Mouse (Mus musculus): ENCODE measurements around the gene Ncmap.
A peak's percentile ranks its signal among the peaks of the same experiment; 100 is the strongest.
"Not testable (repeated sequence)": the region's sequence is repeated elsewhere in the genome, so short reads cannot be mapped to it uniquely, and the experiment has no call there.

Gene Ncmap

DNA sequence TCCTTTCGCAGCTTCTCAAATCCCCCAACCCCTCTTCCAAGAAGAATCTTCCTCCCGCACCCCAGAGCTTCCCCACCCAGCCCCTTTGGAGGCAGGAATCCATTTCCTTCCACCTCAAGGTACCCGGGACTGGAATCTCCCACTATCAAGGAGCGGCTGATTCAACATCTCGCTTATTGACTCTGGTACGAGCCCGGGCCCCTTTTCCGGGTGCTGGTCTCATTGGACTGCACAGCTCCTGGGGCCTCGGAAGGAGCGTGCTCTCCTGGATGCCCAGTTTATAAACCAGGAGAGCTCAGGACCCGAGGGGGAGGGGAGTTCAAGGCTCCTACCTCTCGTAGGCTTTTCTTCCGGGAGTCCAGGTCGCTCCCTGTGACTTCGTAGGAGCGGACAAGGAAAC is 476 bp downstream of the Ncmap start:
- DNase-seq (ENCODE audit: low spot score), result no peak

DNA sequence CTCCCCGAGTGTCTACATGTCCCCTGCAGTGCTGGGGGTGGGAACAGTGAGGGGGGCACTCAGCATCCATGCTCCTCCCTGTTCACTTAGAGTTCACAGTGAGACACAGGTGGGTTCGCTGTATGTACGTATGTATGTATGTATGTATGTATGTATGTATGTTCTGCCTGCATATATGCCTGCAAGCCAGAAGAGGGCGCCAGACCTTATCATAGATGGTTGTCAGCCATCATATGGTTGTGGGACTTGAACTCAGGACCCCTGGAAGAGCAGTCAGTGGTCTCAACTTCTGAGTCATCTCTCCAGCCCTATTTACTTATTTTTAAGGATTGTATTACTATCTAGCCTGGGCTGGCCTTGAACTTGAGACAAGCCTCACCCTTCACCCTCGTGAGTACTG is 1.7 kb downstream of the Ncmap start:
- DNase-seq (ENCODE audit: low spot score), result no peak

DNA sequence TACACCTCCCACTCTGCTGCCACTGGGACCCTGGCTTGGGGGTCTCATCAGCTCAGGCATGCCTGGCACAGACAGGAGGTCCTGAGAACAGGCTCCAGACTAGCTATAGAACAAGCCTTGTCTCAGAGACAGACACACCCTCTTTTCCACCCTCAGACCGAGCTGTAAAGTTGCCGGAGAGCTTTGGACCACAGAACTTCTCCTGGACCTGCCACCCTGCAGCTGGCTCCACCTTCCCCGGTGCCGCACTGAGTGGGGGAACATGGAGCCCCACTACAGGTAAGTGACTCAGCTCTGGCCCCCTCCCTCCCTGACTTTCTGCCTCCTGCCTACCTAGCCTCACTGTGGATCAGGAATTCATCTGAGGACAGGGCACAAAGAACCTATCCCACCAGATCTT is 2.7 kb downstream of the Ncmap start:
- DNase-seq (ENCODE audit: low spot score), result no peak

DNA sequence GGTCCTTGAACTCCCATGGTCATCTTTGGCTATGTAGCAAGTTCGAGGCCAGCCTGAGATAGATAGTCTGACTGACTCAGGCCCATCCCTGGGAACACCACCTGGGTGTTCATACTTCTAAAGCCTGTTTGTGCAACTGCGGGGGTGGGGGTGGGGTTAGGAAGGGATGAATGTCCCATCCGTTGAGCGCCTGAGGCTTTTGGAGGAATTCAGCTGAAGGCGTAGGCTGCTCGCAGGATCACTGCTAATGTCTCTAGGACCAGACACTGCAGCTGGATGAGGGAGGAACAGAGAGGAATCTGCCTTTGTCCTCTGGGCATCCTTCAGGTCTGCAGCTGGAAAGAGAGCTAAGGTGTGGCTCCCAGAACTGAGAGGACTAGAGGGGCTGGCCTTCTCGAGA is 3.4 kb downstream of the Ncmap start:
- DNase-seq (ENCODE audit: low spot score), result no peak

DNA sequence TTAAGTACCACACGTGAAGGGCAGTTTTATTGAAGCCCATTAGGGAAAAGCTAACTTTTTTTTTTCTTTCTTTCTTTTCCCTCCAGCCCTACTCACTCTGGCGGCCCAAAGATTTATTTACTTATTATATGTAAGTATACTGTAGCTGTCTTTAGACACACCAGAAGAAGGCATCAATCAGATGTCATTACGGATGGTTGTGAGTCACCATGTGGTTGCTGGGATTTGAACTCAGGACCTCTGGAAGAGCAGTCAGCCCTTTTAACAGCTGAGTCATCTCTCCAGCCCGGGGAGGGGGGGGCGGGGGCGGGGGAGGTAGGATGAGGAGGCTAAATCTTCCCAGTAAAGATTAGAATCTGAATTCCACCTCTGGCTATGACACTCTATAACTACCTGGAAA is 4.6 kb downstream of the Ncmap start:
- DNase-seq (ENCODE audit: low spot score), result no peak

DNA sequence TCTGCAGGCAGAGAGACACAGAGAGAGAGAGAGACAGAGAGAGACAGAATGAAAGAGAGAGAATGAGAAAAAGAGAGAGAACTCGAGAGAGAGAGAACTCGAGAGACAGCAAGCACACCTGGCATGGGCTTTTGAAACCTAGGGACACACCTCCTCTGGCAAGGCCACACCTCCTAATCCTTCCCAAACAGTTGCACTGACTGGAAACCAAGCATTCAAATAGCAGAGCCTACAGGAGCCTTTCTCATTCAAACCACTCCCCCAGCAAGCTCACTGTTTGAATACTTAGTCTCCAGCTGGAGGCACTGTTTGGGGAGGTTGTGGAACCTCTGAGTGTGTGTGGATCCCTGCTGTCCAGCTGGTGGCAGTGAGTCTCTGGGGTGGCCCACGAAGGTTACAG is 5.2 kb downstream of the Ncmap start:
- DNase-seq (ENCODE audit: low spot score), result no peak

DNA sequence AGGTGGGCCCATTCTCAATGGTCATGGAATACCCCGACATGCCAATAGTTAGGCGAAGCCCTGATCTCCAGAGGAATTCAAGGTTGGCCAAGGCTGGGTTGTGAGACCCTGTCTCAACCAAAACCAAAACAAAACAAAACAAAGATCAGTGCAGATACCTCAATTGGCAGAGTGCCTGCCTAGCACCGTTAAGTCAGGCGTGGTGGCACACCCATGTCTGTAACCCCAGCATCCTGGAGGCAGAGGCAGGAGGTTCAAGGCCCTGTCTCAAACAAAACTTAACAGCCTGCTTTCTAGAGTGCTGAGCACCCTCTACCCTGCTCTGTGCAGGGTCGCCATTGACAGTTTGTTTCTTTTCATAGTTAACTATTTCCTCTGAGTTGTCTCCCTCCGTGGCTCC is 7.0 kb downstream of the Ncmap start:
- no peak for DNase-seq (ENCODE audit: low spot score)

DNA sequence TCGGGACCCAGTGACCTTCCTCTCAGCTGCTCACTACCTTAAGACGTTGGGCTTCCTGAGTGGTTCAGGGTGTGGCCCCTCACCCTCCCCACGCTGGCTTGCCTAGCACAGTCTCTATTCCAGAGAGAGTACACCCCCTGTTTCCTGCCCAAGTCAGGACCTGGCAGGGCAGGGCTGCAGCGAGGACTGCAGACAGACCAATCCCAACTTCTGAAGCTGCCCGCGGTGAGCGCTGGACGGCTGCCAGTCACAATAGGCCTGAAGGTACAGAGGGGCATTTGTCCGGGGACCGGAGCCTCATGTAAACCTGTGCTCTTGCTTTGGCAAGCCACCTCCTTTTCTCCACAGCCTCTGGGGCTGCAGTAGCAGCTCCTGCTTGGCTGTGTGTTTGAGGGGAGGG is 12.4 kb downstream of the Ncmap start:
- DNase-seq (ENCODE audit: low spot score), result no peak

DNA sequence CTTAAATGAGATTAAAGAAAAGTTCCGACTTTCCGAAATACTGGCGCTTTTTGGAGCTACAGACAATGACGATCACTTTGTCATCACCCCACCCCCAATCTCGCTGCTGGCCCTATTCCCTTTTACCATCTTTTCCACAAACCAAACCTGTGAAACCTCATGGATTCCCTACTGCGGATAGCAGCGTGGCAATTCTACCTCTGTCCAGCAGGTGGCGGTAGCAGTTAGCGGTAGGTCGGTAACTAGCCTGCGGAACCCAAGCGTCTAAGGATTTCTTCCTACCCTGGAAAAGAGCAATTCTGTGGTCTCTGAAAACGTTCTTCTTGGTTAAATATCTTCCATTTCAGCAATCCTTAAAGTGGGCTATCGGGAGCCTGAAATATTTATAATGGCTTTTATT is 15.7 kb downstream of the Ncmap start:
- DNase-seq (ENCODE audit: low spot score), result peak; percentile 37

DNA sequence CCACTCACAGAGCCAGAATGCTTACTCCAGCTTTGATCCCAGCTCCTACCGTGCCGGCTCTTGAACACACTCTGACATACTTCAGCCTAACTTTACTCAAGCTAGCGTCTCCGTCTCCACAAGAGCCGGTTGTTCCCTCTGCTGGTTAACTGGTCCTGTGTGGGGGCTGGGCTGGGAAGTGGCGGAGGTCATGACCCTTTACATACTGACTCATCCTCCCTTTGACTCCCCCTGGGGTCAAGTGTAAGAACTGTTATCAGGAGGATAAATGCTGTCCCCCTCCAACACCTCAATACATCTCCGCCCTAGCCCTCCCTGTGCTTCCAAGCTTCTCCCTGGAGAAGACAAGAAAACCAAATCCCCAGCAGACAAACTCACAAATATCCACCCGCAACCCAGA is 16.7 kb downstream of the Ncmap start:
- no peak for DNase-seq (ENCODE audit: low spot score)

DNA sequence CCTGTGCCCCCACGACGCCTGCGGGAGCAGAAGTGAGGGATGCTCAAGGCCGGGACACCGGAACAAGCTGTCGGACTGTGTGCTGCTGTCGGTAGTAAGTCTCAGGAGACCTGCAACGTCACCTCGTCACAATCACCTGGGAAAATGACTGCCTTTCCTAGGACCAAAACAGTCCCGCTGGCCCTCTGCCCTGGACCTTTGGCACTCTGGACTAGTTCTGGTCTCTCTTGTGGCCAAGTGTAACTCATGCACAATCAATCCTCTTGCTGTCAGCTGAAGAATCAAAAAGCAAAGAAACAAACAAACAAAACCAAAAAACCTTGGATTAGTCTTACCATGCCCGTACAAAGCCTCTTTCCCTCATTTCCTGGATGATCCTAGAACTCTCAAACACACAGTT is 20.8 kb downstream of the Ncmap start:
- no peak for DNase-seq (ENCODE audit: low spot score)

DNA sequence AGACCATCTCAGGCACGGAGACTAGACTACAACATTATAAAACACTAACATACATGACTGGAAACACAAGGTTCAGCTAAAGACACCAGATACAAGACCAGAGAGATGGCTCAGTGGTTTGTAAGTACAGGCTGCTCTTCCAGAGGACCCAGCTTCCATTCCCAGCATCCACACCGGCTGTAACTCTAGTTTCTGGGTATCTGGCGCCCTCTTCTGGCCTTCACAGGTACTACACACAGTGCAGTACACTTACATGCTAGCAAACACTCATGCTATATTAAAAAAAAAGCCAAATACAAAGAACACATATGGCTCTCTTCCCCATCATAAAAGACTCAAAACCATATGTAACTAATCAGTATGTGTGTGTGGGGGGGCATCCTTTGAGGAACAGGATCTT is 22.6 kb downstream of the Ncmap start:
- DNase-seq (ENCODE audit: low spot score), result no peak

DNA sequence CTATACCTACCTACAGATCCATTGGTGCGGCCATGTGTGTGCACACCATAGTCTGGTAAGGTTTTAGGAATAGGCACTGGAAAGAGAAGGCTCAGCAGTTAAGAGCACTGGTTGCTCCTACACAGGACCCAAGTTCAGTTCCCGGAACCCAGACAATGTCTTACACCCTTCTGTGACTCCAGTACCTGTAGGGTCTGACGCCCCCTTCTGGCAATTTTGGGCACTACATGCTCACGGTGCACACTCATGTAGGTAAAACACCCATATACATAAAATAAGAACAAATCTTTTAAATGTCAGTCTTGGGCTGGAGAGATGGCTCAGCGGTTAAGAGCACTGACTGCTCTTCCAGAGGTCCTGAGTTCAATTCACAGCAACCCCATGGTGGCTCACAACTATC is 24.7 kb downstream of the Ncmap start:
- DNase-seq (ENCODE audit: low spot score), result no peak

DNA sequence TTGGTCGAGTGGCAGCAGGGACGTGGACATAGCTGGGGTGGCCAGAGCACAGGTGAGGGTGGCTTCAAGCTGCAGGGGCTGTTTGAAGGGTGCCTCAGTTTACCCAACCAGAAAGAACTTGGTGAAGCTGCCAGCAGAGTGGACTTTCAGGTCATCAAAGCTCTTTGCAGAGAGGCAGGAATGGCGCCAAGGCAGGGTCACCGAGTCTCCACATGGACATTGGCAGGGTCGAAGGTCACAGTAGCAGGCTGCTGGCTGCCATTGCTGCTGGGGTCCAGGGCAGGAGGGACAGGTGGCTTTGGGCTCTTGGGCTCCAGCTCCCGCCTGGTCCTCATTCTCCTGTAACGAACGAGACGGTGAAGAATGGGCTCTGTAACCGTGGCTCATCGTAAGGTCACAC is 27.7 kb downstream of the Ncmap start:
- DNase-seq (ENCODE audit: low spot score), result no peak

DNA sequence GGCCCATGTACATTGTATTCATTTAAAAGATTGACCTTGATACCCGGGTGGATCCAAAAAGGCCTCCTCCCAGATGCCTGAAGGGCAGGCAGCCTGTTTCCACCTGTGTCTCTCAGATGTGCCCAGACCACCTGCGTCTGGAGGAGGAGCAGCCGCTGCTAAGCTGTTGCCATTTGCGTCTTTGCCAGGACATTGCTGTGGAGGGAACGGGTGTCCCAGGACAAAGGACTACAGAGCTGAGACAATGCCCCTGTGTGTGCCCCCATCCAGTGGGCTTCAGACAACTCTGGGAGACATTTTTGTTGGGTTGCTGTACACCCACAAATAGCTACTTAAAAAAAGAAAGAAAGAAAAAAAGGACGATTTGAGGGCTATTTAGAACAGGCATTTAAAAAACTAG is 35.2 kb downstream of the Ncmap start:
- DNase-seq (ENCODE audit: low spot score), result no peak

DNA sequence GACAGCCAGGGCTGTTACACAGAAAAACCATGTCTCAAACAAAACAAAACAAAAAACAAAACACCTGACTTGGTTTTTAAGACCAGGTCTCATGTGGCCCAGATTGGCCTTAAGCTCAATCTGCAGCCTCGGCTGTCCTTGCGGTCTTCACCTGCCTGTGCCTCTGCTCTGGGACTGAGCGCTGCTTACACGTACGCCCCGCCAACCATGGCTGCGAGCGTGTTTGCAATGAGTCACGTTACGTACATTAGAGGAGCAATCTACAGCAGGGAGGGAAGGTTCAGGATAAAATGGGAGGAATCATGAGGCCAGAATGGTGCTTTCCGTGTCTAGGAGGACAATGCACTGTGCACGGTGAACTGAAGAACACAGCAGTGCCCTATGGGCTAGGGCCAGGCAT is 36.3 kb downstream of the Ncmap start:
- no peak for DNase-seq (ENCODE audit: low spot score)

DNA sequence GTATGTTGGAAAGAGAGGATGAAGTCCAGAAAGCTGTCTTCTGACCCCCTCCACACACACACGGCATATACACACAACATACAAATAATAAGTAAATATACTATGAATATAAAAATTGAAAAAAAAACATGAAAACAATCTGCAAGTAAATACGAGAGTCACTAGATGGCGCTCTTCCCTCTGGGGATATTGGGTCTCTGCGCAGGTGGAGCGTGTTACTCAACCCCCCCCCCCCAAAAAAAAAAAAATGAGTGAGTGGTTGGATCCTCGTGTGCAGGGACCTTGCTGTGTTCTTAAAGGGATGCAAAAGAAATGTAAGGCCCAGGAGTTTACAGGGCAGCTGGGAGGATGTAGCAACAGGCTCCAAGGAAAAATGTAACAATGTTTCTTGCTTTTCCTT is 39.3 kb downstream of the Ncmap start:
- no peak for DNase-seq (ENCODE audit: low spot score)

DNA sequence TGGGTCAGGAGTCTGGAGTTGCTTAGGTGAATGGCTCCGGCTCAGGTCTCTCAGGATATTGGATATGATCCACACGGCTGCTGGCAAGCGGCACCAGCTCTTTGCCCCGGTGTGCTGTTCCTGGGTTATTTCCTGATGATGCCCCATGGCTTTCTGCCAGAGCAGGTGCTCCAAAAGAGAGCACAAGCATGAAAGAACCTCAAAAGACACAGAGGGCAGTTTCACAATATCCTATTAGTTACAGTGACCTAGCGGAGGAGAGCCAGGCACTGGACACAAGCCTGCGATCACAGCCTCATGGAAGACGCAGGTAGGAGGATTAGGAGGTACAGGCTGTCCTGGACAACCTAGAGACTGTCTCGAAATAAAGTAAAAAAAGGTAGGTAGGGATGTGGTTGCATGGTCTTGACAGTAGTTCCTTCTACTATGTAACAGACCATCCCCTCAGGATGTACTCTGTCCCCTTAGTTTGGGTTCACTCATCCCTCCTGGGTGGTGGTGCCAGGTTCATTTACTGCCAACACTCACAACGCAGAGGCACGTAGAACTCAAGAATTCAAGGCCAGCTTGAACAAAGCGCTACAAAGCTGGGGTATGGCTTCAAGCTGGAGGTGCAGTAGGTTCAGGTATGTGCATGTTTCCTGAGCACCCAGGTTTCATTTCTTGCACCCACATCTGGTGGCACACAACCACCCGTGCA is 40.7 kb downstream of the Ncmap start:
- DNase-seq (ENCODE audit: low spot score), result no peak

DNA sequence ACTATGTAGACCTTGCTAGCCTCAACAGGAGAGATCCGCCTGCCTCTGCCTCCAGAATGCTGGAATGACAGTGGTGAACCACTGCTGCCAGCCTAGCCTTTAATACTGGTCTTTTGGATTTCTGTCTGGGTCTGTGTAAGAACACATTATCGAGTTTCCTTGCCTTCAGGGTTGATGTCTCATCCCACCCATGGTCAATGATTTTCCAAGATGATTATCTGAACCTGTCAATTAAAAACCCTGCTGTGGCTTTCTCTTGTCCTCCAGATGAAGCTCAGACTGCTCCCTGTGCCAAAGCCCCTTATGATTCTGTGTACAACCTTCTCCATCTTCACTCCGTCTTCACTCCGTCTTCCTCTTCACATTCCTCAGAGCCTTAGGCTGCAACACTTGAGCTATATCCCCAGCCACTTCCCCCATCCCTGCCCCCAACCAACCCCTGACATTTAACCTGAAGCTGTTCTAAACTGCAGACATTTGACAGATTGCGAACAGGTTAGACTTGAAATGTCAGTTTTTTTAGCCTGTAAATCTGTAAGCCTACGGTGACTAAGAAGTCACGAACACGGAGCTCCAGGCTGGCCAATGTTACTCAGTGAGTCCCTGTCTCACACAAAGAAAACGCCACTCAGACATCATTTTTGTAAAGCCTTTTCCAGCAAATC is 42.0 kb downstream of the Ncmap start:
- DNase-seq (ENCODE audit: low spot score), result no peak

DNA sequence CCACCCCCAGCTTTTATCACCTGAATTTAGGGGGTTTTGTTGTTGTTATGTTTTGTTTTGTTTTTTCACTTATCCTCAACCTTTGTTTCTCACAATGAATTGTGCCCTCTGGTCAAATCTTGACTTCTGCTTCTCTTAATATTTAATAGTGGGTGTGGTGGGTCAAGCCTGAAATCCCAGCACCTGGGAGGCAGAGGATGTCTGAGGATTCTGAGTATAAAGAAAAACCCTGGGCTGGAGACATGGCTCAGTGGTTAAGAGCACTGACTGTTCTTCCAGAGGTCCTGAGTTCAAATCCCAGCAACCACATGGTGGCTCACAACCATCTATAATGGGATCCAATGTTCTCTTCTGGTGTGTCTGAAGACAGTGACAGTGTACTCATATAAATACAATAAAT is 43.3 kb downstream of the Ncmap start:
- DNase-seq (ENCODE audit: low spot score), result not testable (repeated sequence)

DNA sequence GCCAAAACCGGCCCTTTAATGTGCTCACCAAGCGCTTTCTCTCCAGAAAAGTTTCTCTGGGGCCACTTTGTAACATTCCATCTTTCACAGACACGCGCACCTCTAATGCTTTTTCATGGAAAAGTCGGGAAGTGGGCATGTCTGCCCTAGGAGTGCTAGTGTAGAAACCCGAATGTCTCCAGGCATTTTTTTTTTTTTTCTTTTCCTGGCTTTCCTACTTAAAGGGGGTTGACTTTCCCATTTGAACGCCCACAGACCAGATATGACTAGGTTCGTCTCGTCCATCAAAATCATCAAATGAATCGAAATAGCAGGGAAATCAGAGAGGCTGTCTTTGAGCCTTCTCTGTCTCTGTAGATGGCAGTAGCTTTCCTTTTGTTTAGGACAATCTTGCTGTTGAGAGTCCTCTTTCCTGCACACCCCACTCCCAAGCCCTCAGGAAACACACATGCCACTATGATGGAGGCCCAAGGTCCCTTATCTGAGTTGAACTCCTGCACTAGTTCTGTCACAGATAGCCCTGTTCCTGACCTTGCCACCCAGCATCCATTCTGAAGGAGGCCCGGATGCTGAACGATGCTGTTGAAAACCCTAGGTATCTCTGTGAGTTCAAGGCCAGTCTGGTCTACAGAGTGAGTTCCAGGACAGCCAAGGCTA is 44.1 kb downstream of the Ncmap start:
- DNase-seq (ENCODE audit: low spot score), result no peak

DNA sequence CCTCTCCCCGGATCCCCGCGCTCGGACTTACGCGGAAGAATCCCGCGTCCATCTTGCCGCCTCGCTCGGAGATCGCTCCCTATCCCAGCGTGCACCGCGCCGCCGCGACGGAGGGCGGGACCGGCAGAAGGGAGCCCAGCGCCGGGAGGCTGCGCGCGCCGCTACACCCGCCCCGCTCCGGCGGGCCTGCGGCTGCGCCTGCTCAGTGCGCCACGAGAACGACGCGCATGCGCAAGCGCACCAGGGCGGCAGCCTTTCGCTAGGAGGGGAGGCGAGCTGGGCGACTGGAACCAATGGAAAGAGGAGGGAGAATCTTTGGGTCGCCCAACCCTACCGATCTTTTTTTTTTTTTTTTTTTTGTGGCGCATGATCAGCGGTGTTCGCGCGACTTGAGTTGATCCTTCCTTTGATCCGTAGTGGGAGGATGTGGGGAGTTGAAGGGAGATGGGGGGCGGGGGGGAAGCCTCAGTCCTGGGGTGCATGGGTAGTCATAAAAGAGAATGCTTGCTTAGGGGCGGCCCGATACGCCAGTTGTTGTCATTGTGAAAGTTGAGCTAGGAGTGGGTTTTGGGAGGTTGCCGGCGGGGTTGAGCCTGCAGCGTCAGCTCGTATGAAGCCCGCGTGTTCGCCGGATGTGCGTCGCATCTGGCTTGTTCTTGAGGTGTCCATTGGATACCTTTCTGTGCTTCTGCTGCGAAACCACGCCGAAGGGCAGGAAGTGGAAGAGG is 44.8 kb downstream of the Ncmap start, which contains the start of gene Srrm1:
Gene Srrm1 (minus strand): TSS at position 256 of the 728 bp plus-strand sequence.
- DNase-seq (ENCODE audit: low spot score), result peak; percentile 83

Data from layer of hippocampus, adult 9-10 months (tissue).